Mouse (Mus musculus) cortical plate, adult 2 months (tissue): Measurements from ENCODE around the gene Ntn4. TPM values are rescaled to one million over a fixed set of nuclear protein-coding genes. Genes with fewer than 3 reads are reported as not detected.
"Not testable (repeated sequence)": the region's sequence is repeated elsewhere in the genome, so short reads cannot be mapped to it uniquely, and the experiment has no call there.

ENCODE experiments used
- H3K27ac ChIP-seq: fragments of 200-500 bp; 2 replicates; pipeline ENCODE4 v1.5.1; 2012; ENCODE audit warnings: low read length, control low read depth, inconsistent platforms; ENCODE audit not compliant: insufficient read depth
- H3K4me1 ChIP-seq: fragments of 200-500 bp; 2 replicates; pipeline ENCODE4 v1.6.1; 2011; ENCODE audit warnings: low read length; ENCODE audit not compliant: control insufficient read depth, insufficient read depth
- H3K4me3 ChIP-seq: fragments of 200-500 bp; 2 replicates; pipeline ENCODE4 v1.5.1; 2011; ENCODE audit warnings: mild to moderate bottlenecking, low read length, control low read depth; ENCODE audit not compliant: insufficient read depth
- CTCF ChIP-seq: fragments of 200-500 bp; IDR thresholded peaks from 2 replicates; pipeline ENCODE4 v1.5.1; 2011; ENCODE audit warnings: mild to moderate bottlenecking, control low read depth, low read length; ENCODE audit not compliant: insufficient read depth; ENCODE audit errors: extremely low read depth
- POLR2A ChIP-seq: fragments of 200-500 bp; IDR thresholded peaks from 2 replicates; pipeline ENCODE4 v1.6.1; 2011; ENCODE audit warnings: mild to moderate bottlenecking, low read length, control low read depth; ENCODE audit not compliant: insufficient read depth; ENCODE audit errors: extremely low read depth
- polyA plus RNA-seq: library from polyadenylated mRNA; depleted of rRNA; stranded (reverse); fragments of >200 nt; gene quantifications from 2 replicates; pipeline ENCODE4 v1.2.3, GENCODE M21; 2012

Ntn4 gene
- polyA plus RNA-seq, 1 experiment = 5.7 TPM

DNA sequence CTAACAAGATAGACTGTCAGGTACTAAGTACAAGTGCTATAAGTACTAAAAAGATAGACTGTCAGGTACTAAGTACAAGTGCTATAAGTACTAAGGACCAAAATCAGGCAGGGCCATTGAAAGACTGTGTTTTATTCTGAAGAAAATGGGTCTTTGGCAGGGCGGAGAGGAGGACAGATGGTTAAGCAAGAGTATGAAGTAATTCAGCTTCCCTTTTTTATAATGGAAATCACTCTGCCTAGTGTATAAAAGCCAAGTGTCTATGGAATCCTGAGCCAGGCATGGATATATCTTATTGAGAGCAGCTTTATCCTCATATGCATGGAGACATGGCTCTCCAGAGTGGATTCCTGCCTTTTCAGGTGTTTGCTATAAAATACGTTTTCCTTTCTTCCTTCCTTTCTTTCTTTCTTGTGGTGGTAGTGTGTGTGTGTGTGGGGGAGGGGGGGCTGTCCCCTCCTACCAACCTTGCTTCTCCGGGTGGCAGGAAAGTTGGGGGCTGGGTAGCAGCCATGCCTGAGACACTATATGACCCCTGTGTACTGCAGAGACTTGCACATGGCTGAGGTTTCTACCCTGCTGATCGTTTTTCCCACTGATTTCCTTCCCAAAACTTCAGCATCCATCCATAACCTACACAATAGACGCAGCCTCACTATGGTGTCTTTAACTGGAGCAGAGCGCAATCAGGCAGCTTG is 40.3 kb downstream of the Ntn4 start:
- Histone ChIP-seq H3K4me3 (no peak overlapping the region), H3K27ac (no peak overlapping the region), H3K4me1 (no peaks in the 10 kb centered on the region)
- TF ChIP-seq CTCF = no peak
- TF ChIP-seq POLR2A = no peak

DNA sequence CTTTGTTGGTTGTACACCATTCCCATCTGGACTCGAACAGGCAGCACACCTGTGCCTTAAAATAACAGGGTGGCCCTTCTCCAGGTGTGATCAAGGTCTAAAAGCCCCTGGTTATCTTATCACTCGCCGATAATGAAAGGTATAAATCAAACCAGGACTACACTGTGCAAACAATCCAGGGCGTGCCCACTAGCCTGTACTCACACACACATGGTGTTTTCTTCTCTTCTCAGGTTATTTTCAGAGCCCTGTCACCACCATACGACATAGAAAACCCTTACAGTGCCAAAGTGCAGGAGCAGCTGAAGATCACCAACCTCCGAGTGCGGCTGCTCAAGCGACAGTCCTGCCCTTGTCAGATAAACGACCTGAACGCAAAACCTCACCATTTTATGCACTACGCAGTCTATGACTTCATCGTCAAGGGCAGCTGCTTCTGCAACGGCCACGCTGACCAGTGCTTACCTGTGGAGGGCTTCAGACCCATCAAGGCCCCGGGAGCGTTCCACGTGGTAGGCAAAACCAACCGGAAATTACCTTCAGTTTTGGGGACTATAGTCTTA is 41.8 kb downstream of the Ntn4 start:
- Histone ChIP-seq H3K4me3 (no peak overlapping the region), H3K27ac (no peak overlapping the region), H3K4me1 (no peaks in the 10 kb centered on the region)
- TF ChIP-seq CTCF (no peak), POLR2A (no peak)

DNA sequence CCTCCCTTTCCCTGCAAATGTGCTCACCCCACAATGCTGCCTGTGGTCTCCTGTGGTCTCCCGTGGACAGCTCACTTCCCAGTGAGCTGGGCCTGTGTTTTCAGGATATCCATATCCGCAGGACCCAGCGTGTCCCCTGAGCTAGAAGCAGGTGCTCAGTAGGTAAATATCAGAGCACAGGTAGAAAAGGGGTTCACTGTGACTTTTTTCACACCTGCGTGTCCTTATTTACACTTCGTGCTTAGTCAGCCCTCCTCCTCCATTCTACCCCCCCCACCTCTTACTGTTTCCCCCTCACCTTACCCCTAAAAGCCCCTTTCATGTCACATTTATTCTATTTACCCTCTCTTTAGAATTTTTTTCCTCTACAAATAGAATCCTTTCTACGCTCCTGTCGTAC is 42.7 kb downstream of the Ntn4 start:
- no peak overlapping the region for H3K27ac ChIP-seq
- H3K4me3 ChIP-seq = no peak overlapping the region
- TF ChIP-seq CTCF (no peak), POLR2A (no peak)
- no peaks in the 10 kb centered on the region for H3K4me1 ChIP-seq

DNA sequence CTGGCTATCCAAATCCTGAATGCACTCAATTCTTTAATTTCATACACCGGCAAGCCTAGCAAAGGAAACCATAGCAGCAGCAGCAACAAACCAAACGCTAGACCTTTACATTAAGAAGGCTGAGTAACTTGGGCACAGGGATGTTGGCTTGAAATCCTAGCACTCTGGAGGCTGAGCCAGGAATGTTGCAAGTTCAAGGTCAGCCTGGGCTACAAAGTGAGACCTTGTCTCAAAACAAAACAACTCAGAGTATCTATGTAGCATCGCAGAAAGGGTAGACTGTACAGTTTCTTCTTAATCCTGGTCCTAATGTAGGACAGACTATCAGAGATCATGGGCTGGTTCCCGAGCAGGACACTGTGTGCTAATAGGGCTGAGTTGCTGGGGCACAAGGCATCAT is 43.4 kb downstream of the Ntn4 start:
- Histone ChIP-seq H3K4me1 (no peaks in the 10 kb centered on the region), H3K4me3 (no peak overlapping the region), H3K27ac (no peak overlapping the region)
- TF ChIP-seq POLR2A = no peak
- TF ChIP-seq CTCF = no peak

DNA sequence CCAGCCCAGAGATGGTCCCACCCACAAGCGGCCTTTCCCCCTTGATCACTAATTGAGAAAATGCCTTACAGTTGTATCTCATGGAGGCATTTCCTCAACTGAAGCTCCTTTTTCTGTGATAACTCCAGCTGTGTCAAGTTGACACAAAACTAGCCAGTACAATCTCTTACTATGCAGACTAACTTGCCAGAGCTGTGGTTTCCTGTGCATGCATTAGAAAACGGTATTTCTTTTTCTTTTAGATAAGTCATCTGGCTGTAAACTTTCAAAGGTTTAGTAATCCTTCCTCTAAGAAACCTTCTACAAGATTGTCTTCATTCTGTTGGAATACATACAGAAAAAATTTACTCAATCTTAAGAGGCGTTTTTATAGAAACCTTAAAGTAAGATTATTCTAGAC is 44.9 kb downstream of the Ntn4 start:
- H3K4me3 ChIP-seq, H3K27ac ChIP-seq, H3K4me1 ChIP-seq: not testable (repeated sequence)

DNA sequence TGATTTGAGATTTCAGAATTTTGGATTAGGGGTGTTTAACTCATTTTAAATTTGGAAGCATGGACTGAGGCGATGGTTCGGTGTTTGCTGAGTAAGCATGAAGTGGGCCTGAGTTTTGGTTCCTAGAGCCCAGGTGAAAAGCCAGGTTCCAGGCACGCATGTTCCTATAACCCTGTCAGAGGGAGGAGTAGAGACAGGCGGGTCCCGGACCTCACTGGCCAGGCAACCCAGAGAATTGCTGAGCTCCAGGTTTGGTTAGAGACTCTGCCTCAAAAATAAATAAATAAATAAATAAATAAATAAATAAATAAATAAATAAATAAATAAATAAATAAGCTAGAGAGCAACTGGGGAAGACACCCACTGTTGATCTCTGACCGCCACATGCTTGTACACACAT is 46.1 kb downstream of the Ntn4 start:
- Histone ChIP-seq H3K4me1 (no peaks in the 10 kb centered on the region), H3K4me3 (no peak overlapping the region), H3K27ac (no peak overlapping the region)
- TF ChIP-seq POLR2A (no peak), CTCF (no peak)

DNA sequence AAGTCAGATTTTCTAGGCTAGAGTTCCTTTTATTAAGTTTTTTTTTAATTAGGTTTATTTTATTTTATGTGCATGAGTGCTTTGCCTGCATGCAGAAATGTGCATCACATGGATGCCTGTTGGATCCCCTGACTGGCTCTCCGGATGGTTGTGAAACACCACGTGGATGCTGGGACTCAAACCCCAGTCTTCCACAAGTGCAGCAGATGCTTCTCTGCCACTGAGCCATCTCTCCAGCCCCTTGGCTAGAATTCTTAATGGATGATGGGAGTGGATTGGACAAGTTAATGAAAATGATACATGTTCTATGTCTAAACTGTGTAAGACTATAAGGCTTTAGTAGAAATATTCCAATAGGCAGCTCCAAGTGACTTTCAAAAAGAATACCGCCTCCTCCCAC is 47.3 kb downstream of the Ntn4 start:
- H3K4me1 ChIP-seq = no peaks in the 10 kb centered on the region
- H3K4me3 ChIP-seq = no peak overlapping the region
- TF ChIP-seq CTCF = no peak
- TF ChIP-seq POLR2A = no peak
- no peak overlapping the region for H3K27ac ChIP-seq

DNA sequence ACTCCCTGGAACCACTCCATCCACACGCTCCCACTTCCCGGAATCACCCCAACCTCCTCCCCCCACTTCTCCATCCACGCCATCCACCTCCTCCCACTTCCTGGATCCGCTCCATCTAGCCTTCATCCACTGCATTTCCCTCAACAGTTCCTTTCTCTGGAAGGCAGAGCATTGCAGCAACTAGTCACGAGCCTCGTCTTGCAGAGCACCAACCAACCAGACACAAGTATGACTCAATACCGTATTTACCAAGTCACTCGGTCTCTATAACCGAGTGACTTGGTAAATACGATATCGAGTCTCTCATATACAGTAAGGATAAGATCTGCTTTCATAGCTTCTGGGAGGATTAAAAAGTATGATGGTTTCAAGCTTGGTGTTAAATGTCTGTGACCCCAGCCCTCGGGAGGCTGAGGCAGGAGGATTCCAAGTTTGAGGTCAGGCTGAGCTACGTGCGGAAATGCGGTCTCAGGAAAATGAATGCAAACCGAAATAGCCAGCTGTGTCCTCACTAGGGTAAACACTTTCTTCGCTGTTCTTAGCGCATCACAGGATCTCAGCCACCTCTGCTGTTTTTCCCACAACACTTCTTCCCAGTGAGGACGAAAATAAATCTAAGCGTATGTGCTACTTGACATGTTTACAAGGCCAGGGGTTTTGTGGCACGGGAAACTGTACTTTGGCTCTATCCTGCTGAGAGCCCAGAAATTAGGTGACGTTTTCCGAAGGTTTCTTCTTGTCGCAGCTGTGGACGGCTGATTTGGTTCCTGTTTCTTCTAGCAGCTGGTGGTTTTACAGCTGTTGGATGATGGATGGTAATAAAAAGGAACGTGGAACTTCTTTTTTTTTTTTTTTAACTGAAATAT is 48.1 kb downstream of the Ntn4 start:
- Histone ChIP-seq H3K4me3 (no peak overlapping the region), H3K4me1 (no peaks in the 10 kb centered on the region), H3K27ac (no peak overlapping the region)
- TF ChIP-seq POLR2A (no peak), CTCF (no peak)

DNA sequence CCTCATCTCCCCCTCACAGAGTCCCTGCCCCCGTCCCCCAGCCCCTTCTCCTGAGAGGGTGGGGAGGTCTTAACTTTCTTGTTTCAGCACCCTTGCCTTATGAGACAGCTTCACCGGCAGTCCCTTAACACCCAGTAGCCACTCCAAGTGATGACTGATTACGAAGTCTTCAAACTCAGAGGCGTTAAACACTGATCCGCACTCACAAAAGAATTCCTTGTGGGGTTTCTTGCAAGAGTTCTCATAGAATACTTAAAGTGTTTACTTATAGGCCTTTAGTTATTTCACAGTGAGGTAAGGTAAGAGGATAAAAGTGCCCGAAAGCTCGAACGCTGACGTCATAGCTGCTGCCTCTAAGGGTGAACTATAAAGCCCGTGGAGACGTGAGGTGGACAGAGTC is 50.9 kb downstream of the Ntn4 start:
- Histone ChIP-seq H3K27ac (no peak overlapping the region), H3K4me3 (no peak overlapping the region), H3K4me1 (no peaks in the 10 kb centered on the region)
- TF ChIP-seq POLR2A (no peak), CTCF (no peak)
